8 mouse cellular contexts compared by ENCODE assay signal in the genomic region with DNA sequence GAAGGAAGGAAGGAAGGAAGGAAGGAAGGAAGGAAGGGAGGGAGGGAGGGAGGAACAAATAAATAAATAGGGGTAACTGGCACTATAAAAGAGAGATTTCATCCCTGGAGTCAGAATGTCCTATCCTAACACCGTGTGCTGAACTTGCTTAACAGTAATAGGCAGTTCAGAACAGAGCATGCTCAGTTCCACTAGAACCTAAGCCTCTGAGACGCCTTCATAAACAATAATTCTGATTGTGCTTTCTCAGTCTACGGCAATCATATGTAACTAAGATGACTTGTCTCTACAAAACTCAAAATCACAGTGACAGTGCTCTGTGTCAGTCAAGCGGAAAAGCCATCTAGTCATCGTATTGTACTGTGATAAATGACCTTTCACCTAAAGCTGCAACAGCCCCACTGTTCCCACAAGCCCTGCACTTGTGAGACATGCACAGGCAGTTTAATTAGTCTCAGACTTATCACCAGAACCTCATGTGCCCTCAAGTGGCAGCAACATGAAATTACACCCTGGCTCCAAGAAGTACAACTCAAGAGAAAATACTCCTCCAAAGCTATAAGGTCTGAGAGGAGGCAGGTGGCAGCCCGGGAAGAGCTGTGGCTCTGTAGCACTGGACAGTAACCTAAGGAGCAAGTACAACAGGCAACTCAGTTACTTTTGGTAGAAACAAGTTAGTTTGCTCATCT. TPM values are rescaled to one million over a fixed set of nuclear protein-coding genes. Genes with fewer than 3 reads are reported as not detected.
A peak's percentile ranks its signal among the peaks of the same experiment; 100 is the strongest.
DNase-seq lines count a peak whose midpoint lies in the region; ATAC-seq and TF ChIP-seq lines count a peak whose summit lies in the region.
"Had no signal": no experiment of that assay in that cellular context is flagged by ENCODE, and none has a peak within 500 bp of the region (broad histone marks: within the 10 kb centered on the region; RNA-seq: fewer than 3 reads in every experiment).

No protein-coding gene starts in this region.

- no peak overlapping the region for H3K9ac ChIP-seq in embryonic facial prominence, embryonic 13.5 days

- no peak overlapping the region for H3K27ac ChIP-seq in bone marrow, adult 2 months (ENCODE audit: control insufficient read depth, insufficient read depth, low read depth, low read length, poor library complexity)
- no peak overlapping the region for H3K27ac ChIP-seq in embryonic facial prominence, embryonic 13.5 days

- peak; percentile 60 for DNase-seq in MEL-GATA-1-ER (ENCODE audit: extremely low read depth, low read depth)
- peak; percentile 53 to 70 for DNase-seq in heart, postnatal 14 days
- peak; percentile 56 to 78 for DNase-seq in kidney, postnatal 36 days
- DNase-seq in lung, postnatal 14 days, result peak; percentile 68
- peak; percentile 76 to 84 for DNase-seq in right cerebral cortex, adult 2 months (ENCODE audit: low spot score in 2 of 2)

- no peak overlapping the region for H3K4me2 ChIP-seq in embryonic facial prominence, embryonic 13.5 days

- H3K27me3 ChIP-seq in embryonic facial prominence, embryonic 13.5 days, result no peaks in the 10 kb centered on the region
- H3K27me3 ChIP-seq: megakaryocyte, embryonic 14.5 days had no signal

- intact Hi-C loops in heart, postnatal 14 days (cut with DNase I), result loop anchor here (2.0 kb wide), 2 partner anchors 28 to 286 kb away; no protein-coding TSS in a partner anchor

- 52% methylated on average over 6 of the region's 6 CpGs for WGBS in bone marrow, adult 2 months
- 52% methylated on average over 6 of the region's 6 CpGs for WGBS in embryonic facial prominence, embryonic 13.5 days

- TF ChIP-seq CTCF in bone marrow, adult 2 months (IDR thresholded peaks at IDR 0.05; ENCODE audit: control insufficient read depth, insufficient read depth, low read length), result peak; percentile 46; the same call in 1 of the 2 replicates

- H3K4me1 ChIP-seq in bone marrow, adult 2 months (ENCODE audit: control insufficient read depth, insufficient read depth, low read length), result no peaks in the 10 kb centered on the region; the same call in 1 of the 2 replicates
- H3K4me1 ChIP-seq in embryonic facial prominence, embryonic 13.5 days, result no peaks in the 10 kb centered on the region

- peaks cover 53% of the 10 kb centered on the region for H3K36me3 ChIP-seq in embryonic facial prominence, embryonic 13.5 days

- ATAC-seq in embryonic facial prominence, embryonic 13.5 days (ENCODE audit: insufficient number of reproducible peaks, insufficient read depth, low FRiP score, low TSS enrichment, low read depth), result 0 out of 2 replicates have a peak, but pooled peaks have one; percentile 32

- no peak overlapping the region for H3K4me3 ChIP-seq in bone marrow, adult 2 months (replicated peaks; ENCODE audit: control insufficient read depth, low read depth, low read length)
- no peak overlapping the region for H3K4me3 ChIP-seq in embryonic facial prominence, embryonic 13.5 days

- H3K9me3 ChIP-seq in embryonic facial prominence, embryonic 13.5 days, result no peaks in the 10 kb centered on the region
- H3K9me3 ChIP-seq: megakaryocyte, embryonic 14.5 days had no signal

- no peak for TF ChIP-seq POLR2A in bone marrow, adult 2 months (IDR thresholded peaks at IDR 0.05; ENCODE audit: borderline replicate concordance, control insufficient read depth, low read depth, low read length)

RNA-seq across cellular contexts. Expression of gene Otulin, which starts 17.8 kb away (rescaled TPM):
- polyA plus RNA-seq in bone marrow, adult 2 months (2011; ENCODE audit: insufficient read depth, insufficient read length, low replicate concordance, missing spikeins), result 31.4 and 40.7 TPM in 2 replicates
- 29.1 and 30.7 TPM in 2 replicates for polyA plus RNA-seq in embryonic facial prominence, embryonic 13.5 days (2015; fragmentation: Nextera tagmentation; extraction: Ambion mirVana)
- 10 to 100 TPM; 25.9 to 26.4 TPM for total RNA-seq in heart, postnatal 14 days (2021)
